12 mouse cellular contexts compared by ENCODE assay signal in genomic region chr14:102016572-102016971, GRCm38 (mm10).
"Had no signal": no experiment of that assay in that cellular context is flagged by ENCODE, and none has a peak within 500 bp of the region (broad histone marks: within the 10 kb centered on the region; RNA-seq: fewer than 3 reads in every experiment).

No protein-coding gene starts in this region.

- H3K4me3 ChIP-seq: limb, embryonic 15.5 days; liver, embryonic 13.5 days; midbrain, embryonic 12.5 days; neural tube, embryonic 15.5 days had no signal

- H3K36me3 ChIP-seq: limb, embryonic 15.5 days; liver, embryonic 13.5 days; midbrain, embryonic 12.5 days; neural tube, embryonic 15.5 days had no signal

- H3K27ac ChIP-seq: kidney, postnatal 0 days; limb, embryonic 15.5 days; liver, embryonic 13.5 days; midbrain, embryonic 12.5 days; neural tube, embryonic 15.5 days had no signal

- H3K27me3 ChIP-seq: limb, embryonic 15.5 days; liver, embryonic 13.5 days; midbrain, embryonic 12.5 days; neural tube, embryonic 15.5 days had no signal

- H3K4me2 ChIP-seq: limb, embryonic 15.5 days; liver, embryonic 13.5 days; midbrain, embryonic 12.5 days; neural tube, embryonic 15.5 days had no signal

- ATAC-seq: liver, postnatal 0 days had no signal

- DNase-seq: kidney, postnatal 36 days; layer of hippocampus, adult 9-11 months; layer of hippocampus, postnatal 36 days; liver, embryonic 13.5 days; liver, postnatal 0 days; right cerebral cortex, adult 18-20 months; right cerebral cortex, postnatal 25 days; thymus, postnatal 36 days had no signal

- H3K4me1 ChIP-seq: liver, embryonic 13.5 days; midbrain, embryonic 12.5 days; neural tube, embryonic 15.5 days had no signal

- H3K9ac ChIP-seq: limb, embryonic 15.5 days; liver, embryonic 13.5 days; liver, postnatal 0 days; midbrain, embryonic 12.5 days; neural tube, embryonic 15.5 days had no signal

- H3K9me3 ChIP-seq: limb, embryonic 15.5 days; liver, embryonic 13.5 days; midbrain, embryonic 12.5 days; neural tube, embryonic 15.5 days had no signal
